Mouse (Mus musculus): ENCODE results near the gene Tut4. TPM values are rescaled to one million over a fixed set of nuclear protein-coding genes. Genes with fewer than 3 reads are reported as not detected.

Tut4 gene
- total RNA-seq, 2 experiments from 2014 or later: 29.3 to 38.3 TPM

DNA sequence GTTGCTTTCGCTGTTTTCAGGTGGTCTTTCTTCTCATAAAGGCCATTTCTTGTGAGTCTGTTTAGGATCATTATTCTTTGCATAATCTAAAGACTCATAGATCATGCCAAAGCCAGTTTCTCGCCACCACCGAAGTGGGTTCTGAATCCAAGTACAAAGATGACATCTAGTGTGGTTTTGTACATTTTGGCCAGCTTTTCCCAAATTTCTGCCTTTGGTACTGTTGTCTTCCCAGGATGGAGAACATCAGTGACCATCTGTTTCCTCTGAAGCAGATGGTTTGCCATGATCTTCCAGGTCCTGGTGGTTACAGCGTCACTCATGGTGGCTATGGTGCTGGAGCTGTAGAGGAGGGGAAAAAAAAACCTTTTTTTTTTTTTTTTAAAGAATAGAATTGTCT, 25.0 kb downstream of the Tut4 start:
- peak in 1 of 2 experiments; percentile 6 for DNase-seq (ENCODE audit: low spot score in 2 of 2)

- no peak for DNase-seq (ENCODE audit: low spot score in 2 of 2)
These were observed 43.8 kb downstream of the Tut4 start for GRCm38 (mm10) chr4:108503023-108503422.

DNA sequence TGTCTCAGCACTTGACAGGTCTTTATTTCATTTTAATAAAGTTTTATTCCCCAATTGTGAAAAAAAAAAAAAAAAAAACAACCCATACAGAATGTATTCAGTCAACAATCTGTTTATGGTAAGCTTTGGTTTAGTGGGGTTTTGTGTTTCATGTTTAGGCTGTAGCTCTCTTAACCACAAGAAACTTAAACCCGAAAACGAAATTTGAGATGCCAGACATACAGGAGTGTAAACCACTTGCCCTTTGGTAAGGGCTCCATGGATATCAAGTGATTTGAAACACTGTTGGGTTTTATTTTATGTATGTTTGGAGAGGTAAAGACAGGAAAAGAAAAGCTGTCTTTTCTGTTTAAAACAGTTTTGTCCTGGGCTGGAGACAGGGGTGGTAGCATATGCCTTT, 80.5 kb downstream of the Tut4 start:
- no peak for DNase-seq (ENCODE audit: low spot score in 2 of 2)

DNA sequence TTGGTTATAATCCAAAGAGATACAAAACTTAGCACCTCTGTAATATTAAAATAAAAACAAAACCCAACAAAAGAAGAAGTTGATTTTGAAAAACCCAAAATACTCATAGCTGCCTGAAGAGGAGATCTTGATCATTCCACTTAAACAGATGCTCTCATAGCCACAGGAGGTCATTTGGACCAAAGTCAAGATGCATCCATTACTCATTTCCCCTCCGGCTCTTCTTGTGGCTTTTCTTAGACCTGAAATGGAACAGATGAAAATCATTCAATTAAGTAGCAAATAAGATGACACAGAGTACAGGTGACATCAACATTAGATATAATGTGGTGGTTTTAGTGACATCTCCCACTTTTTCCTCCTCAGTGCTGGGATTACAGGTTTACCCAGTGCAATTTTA, 105.8 kb downstream of the Tut4 start:
- no peak for DNase-seq (ENCODE audit: low spot score in 2 of 2)

DNA sequence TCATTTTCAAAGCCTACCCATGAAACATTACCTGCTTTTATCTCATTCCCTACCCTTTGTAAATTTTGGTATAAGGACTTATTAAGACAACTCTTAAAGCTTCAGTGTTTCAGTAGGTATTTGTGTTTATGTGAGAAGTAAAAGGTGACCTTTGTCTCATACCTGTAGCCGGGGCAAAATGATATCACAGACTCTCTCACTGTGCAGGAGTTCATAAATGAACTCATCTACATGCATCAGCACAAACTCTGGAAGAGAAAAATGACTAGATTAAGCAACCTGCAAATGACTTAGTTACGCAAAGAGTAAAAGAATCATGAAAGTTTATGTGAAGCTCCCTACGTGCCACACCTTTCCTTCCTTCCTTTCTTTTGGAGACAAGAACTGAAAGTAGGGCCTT, 113.4 kb downstream of the Tut4 start:
- DNase-seq (ENCODE audit: low spot score in 2 of 2): no peak

DNA sequence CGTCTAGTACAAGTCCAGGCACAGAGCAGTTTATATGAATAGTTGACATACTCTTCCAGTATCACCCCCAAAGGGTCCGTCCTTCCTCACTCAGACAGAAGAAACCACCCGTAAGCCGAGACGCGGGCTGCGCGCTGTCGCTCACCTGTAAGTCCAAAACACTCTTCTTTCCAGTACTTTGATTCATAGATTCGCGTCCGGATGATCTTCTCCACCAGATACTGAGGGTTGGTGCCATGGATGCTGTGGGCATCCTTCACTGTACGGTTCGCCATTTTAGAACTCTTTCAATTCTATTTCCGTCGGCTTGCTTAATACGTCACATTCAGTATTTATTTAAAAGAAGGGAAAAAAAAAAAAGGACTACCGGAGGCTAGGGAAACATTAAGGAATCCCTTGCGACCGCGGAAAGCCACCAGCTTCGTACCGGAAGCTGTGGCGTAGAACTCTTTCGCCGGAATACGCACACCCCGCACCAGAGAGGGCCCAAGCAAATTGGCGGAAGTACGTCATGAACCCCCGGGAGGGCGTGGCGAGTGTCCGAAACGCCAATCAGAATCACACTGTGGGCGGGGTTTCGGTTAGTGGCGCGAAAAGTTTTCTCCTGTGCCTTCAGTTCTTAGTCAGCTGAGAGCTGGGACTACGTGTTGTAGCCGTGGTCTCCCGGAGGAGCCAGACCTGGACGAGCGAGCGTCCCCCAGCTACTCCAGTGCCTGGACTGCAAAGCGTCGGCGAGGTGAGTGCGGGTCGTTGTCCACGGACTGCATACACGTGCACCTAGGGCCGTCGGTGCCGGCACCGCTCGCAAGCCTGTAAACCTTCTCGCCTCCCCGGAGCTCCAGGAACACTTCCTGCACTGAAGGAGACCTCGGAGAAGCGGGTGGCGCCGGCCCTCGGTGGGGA, 119.9 kb downstream of the Tut4 start, which contains the start of the genes Prpf38a and Orc1:
Gene Prpf38a (minus strand): TSS at position 497 of the 903 bp plus-strand sequence.
Gene Orc1 (plus strand): TSS at position 584 of the 903 bp plus-strand sequence.
- peak; percentile 98 for DNase-seq (ENCODE audit: low spot score in 2 of 2)

GRCm38 (mm10) chr4:108579743-108580411, 120.7 kb downstream of the Tut4 start:
- no peak for DNase-seq (ENCODE audit: low spot score in 2 of 2)

- DNase-seq (ENCODE audit: low spot score in 2 of 2): no peak
These were observed 134.2 kb downstream of the Tut4 start for GRCm38 (mm10) chr4:108593376-108593775.

- DNase-seq (ENCODE audit: low spot score in 2 of 2): no peak
These were observed 136.6 kb downstream of the Tut4 start for GRCm38 (mm10) chr4:108595785-108596184.

DNA sequence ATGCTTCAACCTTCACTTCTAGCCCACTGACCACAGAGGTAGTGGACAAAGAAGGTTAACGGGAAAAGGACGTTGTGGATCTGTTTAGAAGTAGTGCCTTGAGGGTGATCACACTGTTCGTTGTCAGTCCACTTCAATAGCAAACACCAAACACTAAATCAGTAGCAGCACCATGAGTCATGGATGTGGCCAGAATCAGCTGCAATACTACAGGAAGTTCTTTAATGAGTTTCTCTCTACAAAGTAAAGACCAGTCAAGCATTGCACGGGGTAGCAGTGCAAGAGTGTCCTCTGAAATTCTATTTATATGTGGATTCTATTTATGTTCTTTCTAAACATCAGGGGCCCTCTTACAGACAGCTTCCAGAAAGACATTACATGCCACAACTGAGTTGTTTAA, 139.1 kb downstream of the Tut4 start:
- DNase-seq (ENCODE audit: low spot score in 2 of 2): no peak

- no peak for DNase-seq (ENCODE audit: low spot score in 2 of 2)
These were observed 142.6 kb downstream of the Tut4 start for GRCm38 (mm10) chr4:108601870-108602269.

GRCm38 (mm10) chr4:108608651-108609050, 149.4 kb downstream of the Tut4 start:
- DNase-seq (ENCODE audit: low spot score in 2 of 2): no peak

Other genes starting within 250 kb of the Tut4 start
- gene Zyg11a, start 241.4 kb upstream of the Tut4 start, total RNA-seq (2021): not detected
- gene Zyg11b, start 158.3 kb upstream of the Tut4 start, total RNA-seq (2021): 10 to 100 TPM; 92.2 to 94.5 TPM
- gene Coa7, start 131.3 kb upstream of the Tut4 start, total RNA-seq (2021): 10 to 100 TPM; 27.7 to 30.7 TPM
- gene Shisal2a, start 76.1 kb upstream of the Tut4 start, total RNA-seq (2021): not detected
- gene Gpx7, start 52.5 kb upstream of the Tut4 start, total RNA-seq (2021): 1 to 10 TPM; 3.5 to 5.3 TPM
- 10 to 100 TPM; 29.4 TPM for gene Prpf38a, start 119.9 kb downstream of the Tut4 start, total RNA-seq (2021)
- gene Orc1, start 120.0 kb downstream of the Tut4 start, total RNA-seq (2021): under 1 TPM in 1 of 2 experiments, not detected in 1; 0.12 TPM
- 10 to 100 TPM; 23.9 to 30.1 TPM for gene Cc2d1b, start 160.5 kb downstream of the Tut4 start, total RNA-seq (2021)

All from left cerebral cortex, adult 18-20 months (tissue).